Mouse (Mus musculus) midbrain, embryonic 14.5 days (tissue): ENCODE data around the gene Cdkn2aip. TPM values are rescaled to one million over a fixed set of nuclear protein-coding genes. Genes with fewer than 3 reads are reported as not detected.

ENCODE experiments used
- ATAC-seq: fragments of 200-750 bp; cut with Nextera tagmentation; 2 replicates; pipeline ENCODE4 v1.8.0; 2017; ENCODE audit warnings: moderate number of reproducible peaks, moderate library complexity; ENCODE audit not compliant: low FRiP score, low TSS enrichment
- DNase-seq: peaks from one replicate; pipeline ENCODE4 v3.0.0-alpha.2; 2015
- H3K27ac ChIP-seq: fragments of 300-500 bp; sonication (generic); replicated peaks from 2 replicates; pipeline ENCODE4 v1.5.1; 2014; ENCODE audit warnings: mild to moderate bottlenecking, low read depth, low read length, moderate library complexity
- H3K27me3 ChIP-seq: fragments of 300-500 bp; sonication (generic); 2 replicates; pipeline ENCODE4 v1.6.1; 2014; ENCODE audit warnings: low read length, control low read depth, mixed read lengths; ENCODE audit not compliant: control insufficient read depth, insufficient read depth
- H3K36me3 ChIP-seq: fragments of 300-500 bp; sonication (generic); 2 replicates; pipeline ENCODE4 v1.6.1; 2014; ENCODE audit warnings: low read length, control low read depth; ENCODE audit not compliant: control insufficient read depth, insufficient read depth
- H3K4me1 ChIP-seq: fragments of 300-500 bp; sonication (generic); 2 replicates; pipeline ENCODE4 v1.6.1; 2014; ENCODE audit warnings: mild to moderate bottlenecking, antibody characterized with exemption, low read length, control low read depth; ENCODE audit not compliant: control insufficient read depth, insufficient read depth
- H3K4me2 ChIP-seq: fragments of 300-500 bp; sonication (generic); 2 replicates; pipeline ENCODE4 v1.6.1; 2014; ENCODE audit warnings: mild to moderate bottlenecking, low read length, moderate library complexity
- H3K4me3 ChIP-seq: fragments of 300-500 bp; sonication (generic); replicated peaks from 2 replicates; pipeline ENCODE4 v1.5.1; 2014; ENCODE audit warnings: low read depth, low read length
- H3K9ac ChIP-seq: fragments of 300-500 bp; sonication (generic); replicated peaks from 2 replicates; pipeline ENCODE4 v1.6.1; 2014; ENCODE audit warnings: mild to moderate bottlenecking, low read length, moderate library complexity
- H3K9me3 ChIP-seq: fragments of 300-500 bp; sonication (generic); 2 replicates; pipeline ENCODE4 v1.6.1; 2016; ENCODE audit warnings: low read length, control low read depth, mixed read lengths; ENCODE audit not compliant: control insufficient read depth
- WGBS: fragments of 180-500 bp; shearing (Covaris S2); extraction: QIAGEN DNeasy Blood & Tissue Kit; methylation state at CpG from one replicate; pipeline ENCODE4 v1.1.7; 2014; 5-methylcytosine and 5-hydroxymethylcytosine counted together
- polyA plus RNA-seq: library from polyadenylated mRNA; unstranded; fragments of >200 nt; fragmentation: Nextera tagmentation; extraction: Ambion mirVana; gene quantifications from 2 replicates; pipeline ENCODE4 v1.2.1, GENCODE M21; 2014

The Cdkn2aip gene
- polyA plus RNA-seq, 1 experiment from 2014 or later: 37.9 TPM

DNA sequence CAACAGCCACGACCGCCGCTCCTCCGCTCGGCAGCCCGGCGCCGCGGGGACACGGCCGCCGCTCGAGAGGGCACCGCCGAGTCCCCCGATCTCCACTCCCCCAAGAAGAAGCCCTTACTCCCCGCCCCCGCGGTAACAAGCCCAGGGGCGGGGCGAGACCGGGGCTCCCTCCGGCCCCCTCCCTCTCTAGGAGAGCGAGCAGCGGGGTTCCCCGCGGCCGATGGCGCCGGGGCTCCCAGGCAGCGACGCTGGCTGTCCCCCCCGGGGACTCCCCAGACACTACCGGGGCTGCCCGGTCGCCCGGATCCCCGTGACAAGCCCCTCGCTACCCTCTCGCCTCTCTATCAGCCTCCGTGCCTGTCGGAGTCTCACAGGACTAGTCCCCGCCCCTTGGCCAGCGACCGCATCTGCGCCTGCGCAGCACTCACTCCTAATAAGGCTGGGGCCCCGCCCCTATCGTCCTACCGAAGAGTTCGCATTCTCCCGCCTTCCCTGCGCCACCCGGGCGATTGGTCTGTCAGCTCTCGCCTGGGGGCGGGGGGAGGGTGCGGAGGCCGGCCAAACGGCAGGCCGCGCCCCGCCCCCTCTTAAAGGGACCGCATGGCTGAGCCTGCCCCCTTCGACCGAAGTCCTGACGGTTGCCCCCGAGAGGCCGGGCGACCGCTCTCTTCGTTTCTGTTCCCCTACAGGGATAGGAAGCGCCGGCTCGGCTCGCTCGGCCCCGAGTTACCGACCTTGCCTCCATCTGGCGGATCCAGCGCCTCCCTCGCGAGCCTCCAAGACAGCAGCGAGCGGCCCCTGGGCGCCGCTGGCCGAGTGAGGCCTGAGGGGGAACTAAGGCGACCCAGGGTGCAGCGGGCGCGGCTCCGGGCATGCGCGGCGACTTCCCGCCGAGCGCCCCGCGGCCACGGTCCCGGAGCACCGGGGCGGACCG, 38.7 kb downstream of the Cdkn2aip start, which contains the start of gene Ing2:
Gene Ing2, minus strand, starts transcription at position 780 of the 934 bp plus-strand sequence.
- H3K9ac ChIP-seq: peak within 1 kb of the TSS; percentile 79
- DNase-seq (peak; percentile 100), ATAC-seq (peak; percentile 92)
- H3K9me3 ChIP-seq: no peaks in the 10 kb centered on the region
- H3K4me3 ChIP-seq: peak within 1 kb of the TSS; percentile 88
- no peaks in the 10 kb centered on the region for H3K36me3 ChIP-seq
- H3K27ac ChIP-seq: peak within 1 kb of the TSS; percentile 92
- H3K4me1 ChIP-seq: no peaks in the 10 kb centered on the region
- H3K27me3 ChIP-seq: no peaks in the 10 kb centered on the region
- H3K4me2 ChIP-seq: peak within 1 kb of the TSS; percentile 71
- under 1% methylated on average over 106 of the region's 106 CpGs for WGBS

DNA sequence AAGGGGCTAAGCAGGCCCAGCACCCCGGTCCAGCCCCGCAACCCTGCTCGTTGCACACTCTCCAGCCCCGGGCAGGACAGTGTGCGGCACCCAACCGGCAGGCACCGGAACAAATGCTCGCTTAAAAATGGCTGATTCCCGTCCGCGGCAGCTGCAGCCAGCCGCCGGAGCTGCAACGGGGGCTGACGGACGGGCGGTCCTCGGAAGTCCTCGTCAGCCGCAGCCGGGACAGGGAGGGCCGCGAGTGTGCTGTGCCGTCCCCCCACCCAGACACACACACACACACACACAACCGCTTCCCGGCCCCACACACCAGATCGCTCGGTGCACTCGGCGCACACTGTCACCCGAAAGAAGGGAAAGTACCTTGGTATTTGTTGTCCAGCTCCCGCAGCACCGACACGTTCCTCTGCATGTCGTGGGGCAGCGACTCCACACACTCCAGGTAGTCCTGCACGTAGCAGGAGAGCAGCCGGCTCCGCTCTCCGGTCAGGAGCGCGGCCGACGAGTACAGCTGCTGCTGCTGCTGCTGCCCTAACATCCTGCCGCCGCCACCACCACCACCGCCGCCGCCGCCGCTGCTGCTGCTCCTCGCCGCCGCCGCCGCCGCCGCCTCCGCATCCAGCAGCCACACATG, 39.5 kb downstream of the Cdkn2aip start:
- Histone ChIP-seq H3K9ac (peak overlapping the region; percentile 75), H3K4me1 (no peaks in the 10 kb centered on the region), H3K4me2 (peak overlapping the region; percentile 71), H3K27me3 (no peaks in the 10 kb centered on the region), H3K36me3 (no peaks in the 10 kb centered on the region), H3K27ac (peak overlapping the region; percentile 92), H3K4me3 (peak overlapping the region; percentile 88), H3K9me3 (no peaks in the 10 kb centered on the region)
- DNase-seq (peak; percentile 62), ATAC-seq (peak; percentile 22)
- WGBS: under 1% methylated on average over 52 of the region's 59 CpGs

DNA sequence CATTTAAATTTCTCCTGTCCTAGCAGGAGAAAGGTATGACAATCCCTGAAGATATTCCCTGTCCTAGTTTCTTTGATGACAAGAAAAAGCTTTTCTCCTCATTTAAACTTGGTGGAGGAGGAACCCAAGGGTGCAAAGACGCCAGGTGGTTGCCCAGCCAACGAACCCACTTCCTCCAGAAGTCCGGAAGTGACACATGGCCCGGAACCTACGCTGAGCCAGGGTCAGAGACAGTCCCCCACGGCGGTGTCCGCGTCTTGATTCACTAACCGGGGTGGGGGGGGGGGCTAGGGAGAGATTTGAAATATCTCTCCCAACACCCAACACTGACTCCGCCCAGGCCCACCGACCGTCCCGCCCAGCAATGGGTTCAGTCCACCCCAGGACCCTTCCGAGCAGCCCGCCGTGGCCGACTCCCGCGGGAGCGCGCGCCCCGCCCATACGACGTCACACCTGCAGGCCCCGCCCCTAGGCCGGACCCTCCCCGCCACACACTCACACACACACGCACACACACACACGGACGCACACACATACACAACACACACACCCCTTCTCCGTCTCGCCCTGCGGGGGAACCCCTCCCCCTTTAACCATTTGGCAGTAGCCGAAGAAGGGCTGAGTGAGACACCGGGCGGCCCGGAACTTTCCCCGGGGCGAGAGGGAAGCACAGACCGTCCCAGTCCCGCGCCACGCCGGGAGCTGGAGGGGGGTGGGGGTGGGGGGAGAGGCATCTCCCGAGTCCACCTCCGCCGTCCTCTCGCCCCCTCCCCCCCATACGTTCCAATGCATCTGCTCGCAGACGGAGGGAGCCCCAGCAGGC, 40.2 kb downstream of the Cdkn2aip start:
- DNase-seq: peak; percentile 89
- H3K4me1 ChIP-seq: no peaks in the 10 kb centered on the region
- WGBS: under 1% methylated on average over 52 of the region's 53 CpGs
- no peaks in the 10 kb centered on the region for H3K27me3 ChIP-seq
- no peaks in the 10 kb centered on the region for H3K9me3 ChIP-seq
- H3K9ac ChIP-seq: peak overlapping the region; percentile 75
- peak overlapping the region; percentile 88 for H3K4me3 ChIP-seq
- H3K4me2 ChIP-seq: peak overlapping the region; percentile 71
- ATAC-seq: peak; percentile 65
- peak overlapping the region; percentile 92 for H3K27ac ChIP-seq
- H3K36me3 ChIP-seq: peaks cover 2% of the 10 kb centered on the region

- ATAC-seq (no peak), DNase-seq (no peak)
- H3K4me3 ChIP-seq: no peak overlapping the region
- H3K4me1 ChIP-seq: no peaks in the 10 kb centered on the region
- no peak overlapping the region for H3K27ac ChIP-seq
- H3K9me3 ChIP-seq: no peaks in the 10 kb centered on the region
- WGBS: 82% methylated on average over 8 of the region's 8 CpGs
- no peak overlapping the region for H3K4me2 ChIP-seq
- H3K9ac ChIP-seq: no peak overlapping the region
- peaks cover 10% of the 10 kb centered on the region for H3K36me3 ChIP-seq
- H3K27me3 ChIP-seq: no peaks in the 10 kb centered on the region
Measured at GRCm38 (mm10) chr8:47664231-47664785, 49.4 kb downstream of the Cdkn2aip start.

DNA sequence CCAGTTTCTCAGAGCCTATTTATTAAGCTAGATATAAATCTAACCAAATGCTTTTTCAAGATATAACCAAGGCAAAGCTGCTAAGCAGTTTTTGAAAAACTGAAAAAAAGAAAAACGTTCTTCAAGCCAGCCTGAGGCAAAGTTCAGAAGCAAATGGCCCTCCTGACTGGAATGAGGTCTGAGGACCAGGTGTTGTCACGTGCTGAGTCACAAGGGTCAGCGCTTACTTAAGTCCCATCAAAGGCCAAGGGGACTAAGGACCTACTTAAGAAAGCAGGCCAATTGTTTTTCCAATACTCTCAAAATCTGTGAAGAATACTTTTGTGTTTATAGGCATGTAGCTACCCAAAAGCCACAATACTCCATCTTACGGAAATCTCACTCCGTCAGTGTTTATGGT, 50.5 kb downstream of the Cdkn2aip start:
- H3K27ac ChIP-seq: no peak overlapping the region
- H3K4me1 ChIP-seq: no peaks in the 10 kb centered on the region
- 94% methylated on average over 5 of the region's 5 CpGs for WGBS
- no peak overlapping the region for H3K9ac ChIP-seq
- ATAC-seq: no peak
- DNase-seq: no peak
- H3K9me3 ChIP-seq: no peaks in the 10 kb centered on the region
- peaks cover 5% of the 10 kb centered on the region; the same call in 1 of the 2 replicates for H3K36me3 ChIP-seq
- no peak overlapping the region for H3K4me3 ChIP-seq
- H3K27me3 ChIP-seq: no peaks in the 10 kb centered on the region
- H3K4me2 ChIP-seq: no peak overlapping the region

- DNase-seq: no peak
- no peak for ATAC-seq
- Histone ChIP-seq H3K4me2 (no peak overlapping the region), H3K4me1 (no peaks in the 10 kb centered on the region), H3K36me3 (0 out of 2 replicates have a peak, but pooled peaks cover under 1% of the 10 kb centered on the region), H3K9me3 (no peaks in the 10 kb centered on the region), H3K27me3 (no peaks in the 10 kb centered on the region), H3K4me3 (no peak overlapping the region), H3K27ac (no peak overlapping the region), H3K9ac (no peak overlapping the region)
- 99% methylated on average over 5 of the region's 5 CpGs for WGBS
Measured at GRCm38 (mm10) chr8:47662716-47663115, 51.0 kb downstream of the Cdkn2aip start.

DNA sequence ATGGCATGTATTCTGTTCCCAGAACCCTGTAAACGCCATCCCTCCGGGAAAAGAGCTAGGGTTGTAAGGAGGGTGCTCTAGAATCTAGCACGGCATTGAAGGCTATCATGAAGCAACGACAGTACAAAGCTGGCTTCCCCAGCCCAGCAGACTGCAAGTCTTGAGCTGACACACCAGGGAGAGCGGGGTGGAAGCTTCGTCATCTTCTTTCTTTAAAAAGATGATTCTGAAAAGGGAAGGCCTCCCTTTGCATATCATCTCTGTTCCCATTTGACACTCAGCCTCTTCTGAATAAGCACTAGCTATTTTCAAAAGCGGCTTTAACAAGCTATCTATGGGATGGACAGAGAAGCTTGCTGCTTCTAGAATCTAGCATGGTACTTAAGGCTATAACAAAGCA, 53.3 kb downstream of the Cdkn2aip start:
- Histone ChIP-seq H3K4me2 (no peak overlapping the region), H3K9ac (no peak overlapping the region), H3K9me3 (no peaks in the 10 kb centered on the region), H3K4me3 (no peak overlapping the region), H3K36me3 (no peaks in the 10 kb centered on the region), H3K27ac (no peak overlapping the region), H3K27me3 (no peaks in the 10 kb centered on the region), H3K4me1 (no peaks in the 10 kb centered on the region)
- 93% methylated on average over 7 of the region's 7 CpGs for WGBS
- DNase-seq: no peak
- no peak for ATAC-seq

- H3K27ac ChIP-seq: no peak overlapping the region
- no peak for DNase-seq
- no peak overlapping the region for H3K4me2 ChIP-seq
- WGBS: 92% methylated on average over 5 of the region's 5 CpGs
- no peak for ATAC-seq
- no peaks in the 10 kb centered on the region for H3K36me3 ChIP-seq
- no peaks in the 10 kb centered on the region for H3K9me3 ChIP-seq
- no peaks in the 10 kb centered on the region for H3K4me1 ChIP-seq
- no peak overlapping the region for H3K9ac ChIP-seq
- H3K27me3 ChIP-seq: no peaks in the 10 kb centered on the region
- H3K4me3 ChIP-seq: no peak overlapping the region
Measured at GRCm38 (mm10) chr8:47659463-47659862, 54.3 kb downstream of the Cdkn2aip start.
